Mouse (Mus musculus) lung, postnatal 4 days (tissue): ENCODE measurements at regions not wholly inside any gene's neighbourhood (a gene's known extent, or its start where the extent isn't known, plus 50 kb on each side); places are given as distances from the start of the nearest gene placed in this dataset.

Experiments used
- DNase-seq, 2 experiments: peaks; one replicate each; pipeline ENCODE4 v3.0.0; 2021

DNA sequence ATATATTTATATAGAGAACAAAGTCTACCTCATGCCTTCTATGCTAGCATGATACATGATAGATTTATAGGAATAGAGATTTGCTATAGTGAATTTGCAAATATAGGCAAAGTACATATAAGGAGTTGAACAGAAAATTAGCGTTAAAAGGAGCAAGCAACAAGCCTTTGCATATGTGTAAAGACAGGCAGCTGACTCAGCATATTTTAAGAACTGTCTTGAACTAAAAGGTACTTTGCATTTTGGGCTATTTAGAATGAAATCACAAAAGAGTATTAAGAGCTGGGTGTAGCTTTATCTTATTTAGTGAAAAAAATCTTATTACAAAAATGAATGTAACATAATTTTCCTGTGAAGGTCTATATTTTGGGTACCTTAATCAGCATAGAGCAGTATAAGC, 149.9 kb upstream of the Syt1 start:
- DNase-seq = no peak

DNA sequence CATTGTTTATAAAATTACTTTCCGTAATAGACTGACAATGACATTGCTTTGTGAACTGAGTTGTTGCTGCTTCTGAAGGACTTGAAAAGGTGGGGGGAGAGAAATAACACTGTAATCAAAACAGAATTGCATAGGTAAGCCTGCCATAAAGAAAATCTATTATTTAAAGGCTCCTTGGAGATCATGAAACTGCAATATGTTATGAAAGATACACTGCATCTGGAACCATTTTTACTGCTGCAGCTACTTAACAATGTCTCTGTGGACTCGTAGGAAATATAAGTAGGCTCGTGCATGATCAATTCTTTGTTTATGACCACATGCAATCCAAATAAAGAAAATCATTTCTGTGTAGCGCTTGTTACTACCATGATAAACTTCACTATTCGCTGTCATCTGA, 145.0 kb upstream of the Syt1 start:
- no peak for DNase-seq

DNA sequence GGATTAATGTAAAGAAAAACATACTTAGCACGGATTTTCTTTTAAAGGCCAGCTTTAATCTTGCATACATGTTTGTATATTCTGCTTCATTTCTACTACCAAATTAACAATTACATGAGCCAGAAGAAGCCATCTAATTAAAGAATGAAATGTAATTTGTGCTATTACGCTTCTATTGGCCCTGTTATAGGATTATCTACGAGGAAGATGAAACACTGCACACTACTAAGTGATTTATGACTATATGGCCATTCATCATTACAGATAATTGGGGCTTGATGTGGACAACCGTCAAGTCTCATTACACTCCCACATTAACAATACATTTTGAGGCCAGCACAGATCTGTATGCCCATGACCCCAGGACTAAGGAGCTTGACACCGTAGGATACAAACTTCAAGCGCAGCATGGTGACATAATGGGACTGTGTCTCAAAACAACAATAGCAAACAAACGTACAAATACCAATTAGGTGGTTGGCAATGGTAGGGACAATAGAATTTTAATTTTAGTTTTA, 129.7 kb upstream of the Syt1 start:
- no peak for DNase-seq

DNA sequence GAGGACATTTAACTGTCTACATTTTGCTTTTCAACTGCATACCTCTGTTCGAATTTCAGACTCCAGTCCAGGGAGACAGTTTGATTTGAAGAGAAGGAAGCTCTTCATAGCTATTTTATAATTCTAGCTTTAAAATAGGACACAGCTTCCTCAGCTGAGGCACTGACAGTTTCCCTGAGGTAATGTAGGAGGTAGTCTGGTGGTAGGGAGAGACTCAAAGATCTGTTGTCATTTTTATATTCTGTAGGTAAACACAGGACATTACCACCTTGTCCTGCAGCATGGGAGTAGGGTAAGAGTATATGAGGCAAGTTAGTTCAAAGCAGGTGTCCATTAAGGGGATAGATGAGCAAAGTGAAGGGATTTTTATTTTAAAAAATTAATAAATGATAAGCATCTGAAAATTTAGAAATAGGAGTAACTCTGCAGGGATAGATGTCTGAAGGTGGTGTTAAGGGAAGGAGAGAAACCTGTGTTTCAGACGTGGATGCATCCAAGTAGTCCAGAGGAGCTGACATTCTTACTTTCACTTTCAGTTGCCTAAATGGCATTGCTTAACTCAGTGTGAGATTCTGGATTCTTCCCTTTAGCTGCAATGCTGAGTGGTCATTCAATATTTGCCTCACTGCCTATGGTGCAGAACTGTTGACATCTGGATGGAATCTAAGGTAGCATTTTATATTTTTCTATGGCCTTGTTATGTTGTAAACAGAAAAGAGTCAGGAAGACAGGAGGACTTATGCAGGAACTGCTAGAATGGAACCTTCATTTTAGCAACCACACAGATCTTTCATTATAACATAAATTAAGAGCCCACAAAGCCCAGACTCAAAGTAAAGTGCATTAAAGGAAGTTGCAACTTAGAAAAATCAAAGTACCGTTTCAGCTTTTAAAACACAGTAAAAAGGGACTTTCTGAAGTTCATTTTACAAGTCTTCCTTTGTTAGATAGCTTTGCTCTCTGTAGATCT, 126.3 kb upstream of the Syt1 start:
- no peak for DNase-seq

DNA sequence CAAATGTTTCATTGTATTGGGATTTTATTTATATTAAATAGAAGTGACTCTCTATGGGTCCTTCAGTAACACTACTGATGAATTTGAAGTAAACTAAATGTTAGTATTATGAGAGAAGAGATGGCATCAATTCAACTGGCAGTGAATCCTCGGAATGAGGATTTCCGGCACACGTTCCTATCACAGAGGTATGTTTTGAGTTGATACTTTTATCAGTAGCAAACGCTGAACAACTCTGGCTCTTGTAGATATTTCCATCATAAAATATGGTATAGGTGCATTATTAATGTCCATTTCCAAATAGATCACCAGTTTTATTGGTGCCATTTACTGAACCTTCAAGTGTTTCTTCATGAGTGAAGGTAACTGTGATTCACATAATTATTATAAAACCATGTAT, 123.7 kb upstream of the Syt1 start:
- DNase-seq = no peak

GRCm38 (mm10) chr10:109132091-109132573, 121.3 kb upstream of the Syt1 start:
- DNase-seq = no peak

- DNase-seq = no peak
Observed at GRCm38 (mm10) chr10:109129552-109130110, 118.8 kb upstream of the Syt1 start.

DNA sequence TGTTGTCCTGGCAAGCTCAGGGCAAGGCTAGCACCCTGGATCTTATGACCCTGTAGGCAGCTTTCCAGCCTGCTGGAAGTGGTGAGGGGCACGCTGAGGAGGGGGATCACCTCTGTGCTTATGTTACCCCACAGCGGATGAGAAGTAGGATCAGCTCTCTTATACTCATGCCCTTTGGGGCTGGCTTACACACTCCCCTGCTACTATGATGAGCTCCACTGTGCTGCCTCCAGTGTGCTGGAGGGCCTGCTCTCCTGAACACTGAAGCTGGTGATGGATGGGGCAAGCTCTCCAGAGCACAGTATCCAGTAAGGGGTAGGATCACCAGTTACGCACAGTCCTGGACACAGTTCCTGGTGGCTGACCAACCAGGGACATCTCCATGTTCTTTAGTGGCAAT, 118.3 kb upstream of the Syt1 start:
- DNase-seq = no peak

DNA sequence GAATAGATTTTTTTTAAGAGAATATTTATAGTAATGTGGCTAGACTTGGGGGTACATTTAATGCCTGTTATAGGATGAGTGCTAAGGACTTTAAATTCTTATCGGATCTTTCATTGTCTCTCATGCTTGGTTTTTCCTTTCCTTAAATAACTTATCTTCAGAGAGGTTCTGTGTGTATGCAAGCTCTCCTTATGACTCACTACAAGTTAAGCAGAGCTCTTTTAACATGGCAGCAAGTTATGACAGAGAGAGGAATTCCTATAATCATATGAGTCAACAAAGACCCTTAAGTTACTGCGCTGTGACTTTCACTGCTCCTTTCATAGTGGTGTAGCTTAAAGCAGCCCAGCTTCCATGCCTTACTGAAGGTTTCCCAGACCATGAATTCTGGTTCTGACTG, 115.9 kb upstream of the Syt1 start:
- DNase-seq = no peak

GRCm38 (mm10) chr10:109117143-109117542, 106.4 kb upstream of the Syt1 start:
- no peak for DNase-seq

DNA sequence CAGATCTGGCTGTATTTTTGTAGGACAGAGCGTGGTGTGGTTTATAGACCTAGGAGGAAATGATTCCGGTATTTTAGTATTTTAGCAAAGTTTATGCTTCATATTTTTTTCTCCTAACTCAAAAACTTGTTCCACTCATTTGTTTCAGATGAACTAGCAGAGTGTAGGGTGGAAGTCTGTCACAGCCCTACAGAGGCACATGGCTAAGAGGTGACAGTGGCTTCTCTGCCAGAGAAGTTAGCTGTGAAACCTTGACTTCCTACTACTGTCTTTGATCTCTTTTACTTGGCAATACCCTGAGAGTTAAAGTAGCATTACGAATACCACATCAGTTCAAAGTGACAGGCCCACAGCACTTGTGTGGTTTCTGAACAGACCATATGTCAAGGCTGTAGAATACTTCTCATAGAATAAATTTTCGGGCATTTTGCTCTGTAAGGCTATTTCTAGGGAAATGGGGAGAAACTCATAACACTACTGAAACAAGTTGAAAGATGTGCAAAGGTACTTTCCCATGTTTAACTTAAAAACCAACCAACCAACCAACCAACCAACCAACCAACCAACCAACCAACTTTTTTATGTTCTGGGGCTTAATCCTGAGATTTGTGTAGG, 104.3 kb upstream of the Syt1 start:
- no peak for DNase-seq

DNA sequence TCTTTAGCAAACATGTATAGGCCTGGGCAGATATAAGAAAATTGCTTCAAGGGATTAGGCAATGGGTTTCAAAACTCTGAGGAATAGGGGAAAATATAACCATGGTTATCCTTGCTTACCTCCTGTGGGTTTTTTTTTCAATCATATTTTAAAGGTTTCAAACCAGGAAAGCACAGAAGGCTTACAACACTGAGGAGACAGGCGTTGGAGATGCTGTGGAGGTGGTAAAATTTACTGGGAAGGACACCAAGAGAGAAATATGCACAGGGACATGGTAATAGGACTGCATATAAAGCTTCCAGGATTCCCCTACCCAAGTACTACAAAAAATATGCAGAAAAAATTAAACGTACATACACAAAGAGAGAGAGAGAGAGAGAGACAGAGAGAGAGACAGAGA, 95.0 kb upstream of the Syt1 start:
- DNase-seq = no peak

GRCm38 (mm10) chr10:109092219-109092618, 81.4 kb upstream of the Syt1 start:
- DNase-seq = no peak

GRCm38 (mm10) chr10:109079773-109080172, 69.0 kb upstream of the Syt1 start:
- DNase-seq = no peak

DNA sequence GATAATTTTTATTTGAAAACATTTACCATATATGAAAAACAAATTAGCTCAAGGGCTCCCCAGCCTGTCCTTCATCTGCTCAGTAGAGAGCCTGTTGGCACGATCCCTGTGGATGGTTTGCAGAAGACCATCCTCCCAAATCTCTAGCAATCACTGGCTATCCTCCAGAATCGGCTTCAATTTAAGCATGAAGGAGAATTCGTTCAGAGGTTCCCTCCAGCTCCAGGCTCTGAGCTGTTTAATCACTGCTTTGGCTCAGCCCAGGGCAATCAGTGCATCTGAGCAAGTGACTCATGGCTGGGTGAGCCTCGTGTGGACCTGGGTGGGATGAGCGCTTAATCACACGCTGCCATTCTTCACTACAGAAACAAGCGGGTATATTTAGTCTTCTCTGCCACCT, 63.4 kb upstream of the Syt1 start:
- no peak for DNase-seq
